Mouse (Mus musculus) frontal cortex, postnatal 10 days (tissue): Measurements from ENCODE around the gene Sfrp2.

Source experiments
- DNase-seq, 2 experiments: peaks; one replicate each; pipeline ENCODE4 v3.0.0; 2022; ENCODE audit warnings: low spot score in 2 of 2, mixed read lengths in 1 of 2

The Sfrp2 gene

DNA sequence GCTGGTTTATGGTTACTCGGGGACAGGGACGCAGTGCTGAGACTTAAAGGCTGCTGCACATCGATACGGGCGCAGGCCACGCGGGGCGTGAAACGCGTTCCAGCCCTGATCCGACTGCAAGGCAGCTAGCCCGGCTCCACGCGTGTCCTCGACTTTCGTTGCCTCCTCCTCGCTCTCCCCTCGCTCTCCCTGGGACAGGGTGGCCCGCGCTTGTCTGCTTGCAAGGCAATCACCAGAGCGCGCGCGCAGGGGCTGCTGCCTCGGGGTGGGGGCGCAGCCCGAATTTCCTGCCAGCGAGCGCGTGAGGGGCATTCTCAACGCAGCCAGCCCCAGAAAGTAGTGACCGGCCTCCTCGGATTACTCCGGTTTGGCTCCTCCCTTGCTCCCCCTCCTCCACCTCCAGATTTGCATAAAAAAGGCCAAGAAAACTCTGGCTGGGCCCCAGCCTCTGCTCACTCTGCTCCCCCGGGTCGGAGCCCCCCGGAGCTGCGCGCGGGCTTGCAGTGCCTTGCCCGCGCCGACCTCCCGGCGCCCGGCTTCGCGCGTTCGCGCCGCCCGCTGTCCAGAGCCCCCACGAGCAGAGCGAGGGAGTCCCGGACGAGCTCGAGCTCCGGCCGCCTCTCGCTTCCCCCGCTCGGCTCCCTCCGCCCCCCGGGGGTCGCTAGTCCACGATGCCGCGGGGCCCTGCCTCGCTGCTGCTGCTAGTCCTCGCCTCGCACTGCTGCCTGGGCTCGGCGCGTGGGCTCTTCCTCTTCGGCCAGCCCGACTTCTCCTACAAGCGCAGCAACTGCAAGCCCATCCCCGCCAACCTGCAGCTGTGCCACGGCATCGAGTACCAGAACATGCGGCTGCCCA lies at the start of gene Sfrp2:
Gene Sfrp2 (plus strand): TSS at position 451 of the 855 bp plus-strand sequence.
- peak in 1 of 2 experiments; percentile 49 for DNase-seq

DNA sequence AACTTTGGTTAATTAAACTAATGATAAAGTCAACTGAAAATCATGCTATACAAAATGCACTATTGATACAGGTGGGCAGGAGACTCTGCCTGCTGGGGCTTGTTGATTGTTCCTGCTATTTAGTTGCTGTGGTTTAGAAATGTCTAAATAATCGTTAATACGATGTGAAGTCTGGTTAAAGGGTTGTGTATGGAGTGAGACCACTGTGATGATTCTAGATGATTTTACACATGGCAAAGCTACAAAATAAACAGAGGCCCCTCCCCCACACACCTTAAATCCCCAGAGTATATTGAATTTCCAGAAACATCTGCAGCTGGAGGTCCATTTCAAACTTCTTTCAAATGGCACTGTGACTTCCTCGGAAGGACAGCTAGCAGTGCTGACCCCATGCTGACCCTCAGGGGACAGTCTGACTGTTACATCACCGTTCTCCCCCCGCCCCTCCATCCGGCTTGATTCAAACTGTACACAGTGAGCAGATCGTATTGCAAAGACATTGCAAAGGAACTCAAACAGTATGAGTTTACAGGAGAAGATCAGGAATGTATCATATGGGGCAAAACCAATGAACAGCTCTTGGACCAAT lies 48.4 kb upstream of the Sfrp2 start:
- no peak for DNase-seq

DNA sequence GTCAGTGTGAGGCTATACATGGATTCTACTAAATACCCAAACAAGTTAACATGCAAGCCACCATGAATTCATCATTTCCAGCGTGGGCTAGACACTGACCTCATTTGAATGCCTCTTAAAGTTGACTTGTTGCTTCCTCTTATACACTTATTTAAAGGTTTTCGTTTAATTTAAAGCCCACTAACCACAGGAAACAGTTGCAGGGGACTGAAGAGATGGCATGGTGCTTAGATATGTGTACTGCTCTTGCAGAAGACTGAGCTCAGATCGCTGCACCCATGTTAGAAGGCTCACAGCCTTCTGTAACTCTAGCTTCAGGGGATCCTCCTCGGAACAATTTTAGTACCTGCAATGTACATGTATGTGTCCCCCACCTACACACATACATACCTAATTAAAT lies 47.5 kb upstream of the Sfrp2 start:
- no peak for DNase-seq

DNA sequence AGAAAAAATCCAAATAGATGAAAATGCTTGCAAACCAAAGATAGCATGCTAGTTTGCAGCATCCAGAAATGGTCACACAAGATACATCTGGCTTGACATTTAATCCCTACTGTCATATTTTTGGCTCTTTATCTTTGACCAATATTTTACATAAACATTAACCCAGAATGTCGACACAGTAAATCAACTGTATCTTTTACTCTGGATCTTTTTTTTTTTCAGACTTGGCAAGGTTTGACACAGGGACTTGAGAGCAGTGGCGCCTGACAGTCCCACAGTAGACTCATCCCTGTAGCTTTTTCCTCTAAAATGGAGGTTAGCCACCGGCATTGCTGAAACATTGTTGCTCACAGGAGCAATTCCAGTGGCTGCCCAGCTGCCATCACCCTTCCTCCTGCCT lies 37.9 kb upstream of the Sfrp2 start:
- no peak for DNase-seq

DNA sequence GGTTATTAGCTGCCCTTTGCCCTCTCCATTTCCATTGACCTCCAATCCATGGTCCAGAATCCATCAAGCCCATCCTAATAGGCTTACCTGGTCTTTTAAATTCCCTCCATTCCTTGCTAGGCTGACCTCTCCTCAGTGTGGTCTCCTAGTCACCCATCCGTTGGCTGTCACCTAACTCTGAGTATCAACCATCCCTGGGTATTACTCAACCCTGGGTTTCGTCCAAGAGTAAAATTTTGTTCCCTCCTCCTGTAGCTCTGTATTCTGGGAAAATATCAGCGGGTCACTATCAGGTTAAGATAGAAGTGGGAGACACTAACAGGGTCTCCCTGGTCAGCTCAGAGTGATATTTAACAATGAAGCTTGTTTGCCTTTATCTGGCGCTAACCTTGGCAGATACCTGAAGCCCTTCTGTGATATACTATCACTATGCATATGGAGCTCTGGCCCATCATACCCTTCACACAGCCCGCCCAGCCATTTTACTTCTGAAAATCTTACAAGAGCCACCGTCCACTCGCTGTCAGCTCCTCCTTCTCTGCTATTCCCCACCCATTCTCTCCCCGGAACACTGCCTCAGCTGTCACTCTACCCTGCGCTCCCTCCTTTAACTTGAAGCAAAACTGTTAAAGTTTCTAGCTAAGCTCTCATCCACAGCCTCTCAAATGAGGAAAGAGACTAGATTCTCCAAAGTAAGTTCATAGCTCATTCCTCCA lies 37.3 kb upstream of the Sfrp2 start:
- DNase-seq, result no peak

DNA sequence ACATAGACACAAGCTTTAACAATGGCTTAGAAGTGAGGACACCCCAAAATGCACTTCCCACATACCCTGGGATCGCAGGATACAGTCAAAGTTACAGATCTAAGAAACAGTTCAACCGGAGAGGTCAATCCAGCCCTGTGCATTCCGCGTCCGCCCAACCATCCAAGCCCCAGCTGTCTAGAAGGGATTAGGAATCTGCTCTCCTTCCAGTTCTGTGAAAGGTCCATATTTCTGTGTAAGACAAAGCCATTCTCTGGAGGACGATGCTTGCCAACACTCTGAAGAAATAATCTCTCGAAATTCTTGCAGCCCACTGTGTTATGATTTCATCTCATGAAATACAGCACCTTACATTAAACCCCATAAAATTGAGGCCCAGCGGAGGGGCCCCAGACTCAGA lies 32.1 kb upstream of the Sfrp2 start:
- no peak for DNase-seq

DNA sequence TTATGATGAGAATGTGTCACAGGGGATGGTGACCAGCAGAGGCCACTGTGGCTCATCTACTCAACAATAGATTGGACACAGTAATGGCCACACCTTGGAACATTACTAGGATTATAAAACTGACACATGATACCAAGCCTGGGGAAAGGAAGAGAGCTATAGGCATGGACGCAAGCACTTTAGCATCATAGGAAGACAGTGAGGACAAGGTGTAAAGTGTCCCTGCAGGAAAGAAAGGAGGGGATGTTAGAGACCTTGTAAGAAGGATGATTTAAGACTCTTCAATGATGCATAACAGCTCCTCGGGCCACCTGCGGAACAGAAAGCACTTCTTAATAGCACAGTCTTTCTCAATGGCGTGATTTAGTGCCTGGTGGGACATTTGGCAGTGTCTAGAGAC lies 29.1 kb upstream of the Sfrp2 start:
- no peak for DNase-seq

DNA sequence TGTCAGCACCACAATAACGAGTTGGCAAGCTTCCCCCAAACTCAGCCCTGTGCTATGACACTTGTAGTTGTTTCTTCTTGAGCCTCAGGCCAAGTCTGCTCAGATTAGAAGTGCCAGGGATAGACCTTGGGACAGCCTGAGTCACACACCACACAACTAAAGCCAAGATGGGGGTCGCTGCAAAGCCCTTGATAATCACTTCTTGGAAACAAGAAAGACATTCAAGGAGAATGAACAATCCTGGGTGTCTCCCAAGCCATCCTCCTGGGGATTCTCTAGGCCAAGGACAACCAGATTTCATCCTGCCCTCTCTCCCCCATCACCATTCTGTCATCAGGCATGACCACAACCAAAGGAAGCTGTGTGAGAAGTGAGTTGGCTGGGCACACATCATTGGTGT lies 25.9 kb upstream of the Sfrp2 start:
- no peak for DNase-seq

DNA sequence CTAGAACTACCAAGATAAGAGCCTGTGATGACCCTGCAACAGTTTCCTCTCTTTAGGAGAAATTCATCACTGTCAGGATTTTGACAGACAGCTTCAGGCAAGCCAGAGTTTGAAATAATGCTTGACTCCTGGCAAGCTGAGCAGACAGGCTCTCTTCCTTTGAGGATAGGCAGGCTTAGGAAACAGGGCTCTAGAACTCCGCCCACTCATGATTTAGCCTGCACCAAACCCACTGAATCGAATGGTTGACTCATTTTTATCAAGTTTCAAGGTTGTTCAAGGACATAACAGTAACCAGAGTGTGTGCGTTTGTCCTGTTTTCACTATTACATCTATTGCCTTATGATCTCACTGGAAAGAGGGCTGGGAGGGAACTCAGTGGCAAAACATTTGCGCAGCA lies 18.8 kb upstream of the Sfrp2 start:
- no peak for DNase-seq

DNA sequence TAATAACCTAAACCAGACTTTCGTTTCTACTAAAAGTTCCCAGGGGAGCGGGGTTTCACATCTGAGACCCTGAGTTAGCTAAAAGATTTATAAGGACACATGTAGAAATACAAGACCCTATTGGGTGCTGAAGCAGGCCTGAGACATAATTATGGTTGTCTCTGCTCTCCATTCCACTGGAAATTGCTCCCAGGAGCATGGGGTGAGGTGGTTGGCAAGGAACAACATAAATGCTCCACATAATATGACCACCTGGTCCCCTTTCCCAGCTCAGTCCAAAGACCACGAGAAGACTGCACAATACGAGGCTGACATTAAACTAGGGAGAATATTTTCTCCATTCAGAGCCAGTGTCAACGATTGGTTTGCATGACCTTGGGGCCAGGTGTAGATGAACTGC lies 18.2 kb upstream of the Sfrp2 start:
- DNase-seq, result no peak

DNA sequence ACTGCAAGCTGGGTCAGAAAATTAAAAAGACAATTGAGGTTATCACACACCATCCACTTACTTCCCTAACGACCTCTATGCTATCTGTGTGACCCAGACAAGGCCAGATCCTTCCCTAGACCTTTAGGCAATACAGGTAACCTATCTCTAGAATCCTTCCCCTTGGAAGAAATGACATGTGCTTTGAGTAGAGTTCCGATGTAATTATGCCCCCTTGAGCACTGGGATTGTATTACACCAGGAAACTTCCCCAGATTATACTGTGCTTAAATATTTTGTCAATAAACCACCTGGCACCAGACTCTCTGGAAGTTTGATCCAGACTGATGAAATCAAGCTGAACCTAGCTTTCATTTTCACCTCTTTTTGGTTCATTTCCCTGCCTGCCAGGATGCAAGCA lies 14.5 kb upstream of the Sfrp2 start:
- DNase-seq, result no peak

DNA sequence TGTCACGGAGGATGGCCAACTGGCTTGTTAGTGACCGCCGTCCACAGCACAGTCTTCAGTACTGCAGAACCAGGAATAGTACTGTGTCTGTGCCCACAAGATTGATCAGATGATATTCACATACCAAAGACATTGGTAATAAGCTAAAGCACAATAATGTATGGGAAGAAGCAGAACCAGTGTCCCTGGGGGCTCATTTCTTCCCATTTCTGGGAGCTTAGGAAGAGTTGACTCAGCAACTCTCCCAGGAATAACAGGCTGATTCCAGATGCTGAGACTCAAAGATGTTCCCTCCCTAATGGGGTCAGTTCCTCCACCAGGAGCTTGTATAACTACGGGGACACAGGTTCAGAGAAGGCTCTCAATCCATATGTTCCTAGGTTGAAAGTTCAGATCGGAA lies 13.9 kb upstream of the Sfrp2 start:
- DNase-seq, result no peak

DNA sequence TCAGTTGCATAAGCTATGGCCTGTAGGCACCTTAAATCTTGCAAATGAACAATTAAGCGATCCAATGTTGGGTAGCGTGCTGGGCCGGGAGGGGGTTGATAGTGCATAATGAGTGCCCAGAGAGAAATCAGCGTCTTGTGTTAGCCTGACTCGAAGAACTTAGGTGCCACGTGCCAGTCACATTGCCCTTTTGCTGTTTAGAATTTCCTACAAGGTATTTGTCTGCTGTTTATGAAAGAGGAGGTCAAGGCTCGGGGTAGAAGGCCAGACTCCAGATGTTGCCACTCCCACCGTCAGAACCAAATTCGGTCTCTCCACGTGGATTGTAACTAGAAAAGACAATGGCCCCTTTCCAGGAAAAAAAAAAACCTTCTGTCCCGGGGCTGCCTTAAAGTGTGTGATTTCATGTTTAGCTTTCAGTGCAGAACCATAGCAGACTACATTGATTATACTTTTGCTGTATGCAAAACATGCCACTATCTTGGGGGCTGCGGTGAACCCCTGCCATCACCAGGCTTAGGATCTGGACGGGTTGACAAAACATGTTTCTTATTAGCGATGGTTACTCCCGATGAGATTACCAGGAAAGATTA lies 11.0 kb upstream of the Sfrp2 start:
- no peak for DNase-seq

DNA sequence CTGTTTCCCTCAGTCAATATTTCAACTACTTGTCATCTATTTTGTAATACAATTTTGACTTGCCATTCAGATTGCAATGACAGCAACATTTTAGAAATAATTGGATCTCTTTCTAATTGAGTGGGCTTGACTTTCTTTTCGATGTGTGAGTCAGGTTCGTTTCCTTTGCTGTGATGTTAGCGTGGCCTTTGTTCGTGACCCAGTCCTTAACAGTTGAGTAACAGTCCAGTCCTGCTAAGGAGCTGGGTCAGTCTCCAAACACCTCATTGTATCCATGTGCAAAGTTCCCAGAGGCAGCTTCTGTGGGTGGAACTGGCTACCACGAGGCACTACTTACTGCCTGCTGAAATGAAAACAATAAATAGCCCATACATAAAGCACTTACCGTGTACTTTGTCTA lies 10.5 kb upstream of the Sfrp2 start:
- DNase-seq, result no peak

DNA sequence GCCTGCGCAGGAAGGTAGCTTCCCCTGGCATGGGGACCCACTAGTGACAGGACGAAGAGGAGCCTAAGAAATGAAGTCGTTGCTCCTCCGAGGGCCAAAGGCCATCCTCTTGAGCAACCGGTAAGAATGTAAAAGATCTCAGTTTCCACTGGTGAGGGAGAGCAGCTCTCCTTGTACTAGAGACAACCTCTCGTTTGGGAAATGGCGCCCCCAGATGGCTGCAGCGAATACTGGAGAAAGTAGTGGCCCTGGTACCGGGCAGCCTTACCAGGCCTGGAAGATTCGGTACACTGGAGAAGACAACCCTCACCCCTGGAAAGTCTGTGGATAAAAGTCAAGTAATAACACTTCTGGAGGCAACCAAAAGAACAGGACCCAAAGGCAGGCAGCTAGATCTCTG lies 3.8 kb upstream of the Sfrp2 start:
- DNase-seq, result no peak

DNA sequence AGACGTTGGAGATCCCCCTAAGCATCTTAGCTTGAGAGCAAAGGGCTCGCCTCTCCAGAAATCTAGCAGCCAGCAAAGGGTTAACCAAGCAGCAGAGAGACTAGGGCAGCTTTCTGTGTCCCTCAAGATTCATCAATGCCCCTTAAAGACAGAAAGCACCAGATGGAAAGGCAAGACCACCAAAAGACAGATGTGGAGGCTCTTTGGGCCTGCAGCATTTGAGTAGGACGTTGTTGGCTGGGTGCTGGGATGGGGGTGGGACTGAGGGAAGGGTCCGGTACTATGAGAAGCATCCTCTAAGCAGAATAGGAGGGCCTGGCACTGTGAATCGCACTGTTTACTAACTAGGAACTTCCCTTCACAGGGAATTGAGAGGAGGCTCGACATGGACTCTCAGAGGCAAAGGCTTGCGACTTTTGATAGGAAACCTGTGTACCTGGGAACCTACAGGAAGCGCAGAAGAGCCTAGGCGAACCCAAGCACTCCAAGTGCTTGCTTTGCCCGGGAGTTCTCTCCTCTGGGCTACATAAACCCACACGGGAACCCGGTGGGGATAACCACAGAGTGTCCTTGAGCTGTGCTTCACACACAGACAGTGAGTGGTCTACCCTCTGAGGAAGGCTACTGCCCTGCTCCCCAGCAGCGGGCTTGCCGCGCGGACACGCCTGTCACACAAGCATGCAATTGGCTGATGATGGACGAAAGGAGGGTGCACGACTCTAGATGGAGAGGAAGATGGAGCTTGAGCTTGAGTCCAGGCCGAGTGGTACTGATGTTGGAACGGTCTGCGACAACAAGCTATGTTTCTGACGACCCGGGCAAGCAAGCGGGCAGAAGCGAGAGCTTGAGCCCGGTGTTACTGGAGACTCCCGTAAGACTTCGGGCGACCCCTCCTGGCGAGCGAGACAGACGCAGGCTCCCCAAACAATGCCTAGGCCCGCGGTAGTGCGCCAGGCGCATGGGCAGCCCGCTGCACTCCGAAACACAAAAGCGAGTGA lies 2.3 kb upstream of the Sfrp2 start:
- DNase-seq, result peak; percentile 57 to 82

DNA sequence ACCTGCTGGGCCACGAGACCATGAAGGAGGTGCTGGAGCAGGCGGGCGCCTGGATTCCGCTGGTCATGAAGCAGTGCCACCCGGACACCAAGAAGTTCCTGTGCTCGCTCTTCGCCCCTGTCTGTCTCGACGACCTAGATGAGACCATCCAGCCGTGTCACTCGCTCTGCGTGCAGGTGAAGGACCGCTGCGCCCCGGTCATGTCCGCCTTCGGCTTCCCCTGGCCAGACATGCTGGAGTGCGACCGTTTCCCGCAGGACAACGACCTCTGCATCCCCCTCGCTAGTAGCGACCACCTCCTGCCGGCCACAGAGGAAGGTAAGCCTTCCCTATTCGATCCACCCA lies 577 bp downstream of the Sfrp2 start:
- DNase-seq, result no peak

DNA sequence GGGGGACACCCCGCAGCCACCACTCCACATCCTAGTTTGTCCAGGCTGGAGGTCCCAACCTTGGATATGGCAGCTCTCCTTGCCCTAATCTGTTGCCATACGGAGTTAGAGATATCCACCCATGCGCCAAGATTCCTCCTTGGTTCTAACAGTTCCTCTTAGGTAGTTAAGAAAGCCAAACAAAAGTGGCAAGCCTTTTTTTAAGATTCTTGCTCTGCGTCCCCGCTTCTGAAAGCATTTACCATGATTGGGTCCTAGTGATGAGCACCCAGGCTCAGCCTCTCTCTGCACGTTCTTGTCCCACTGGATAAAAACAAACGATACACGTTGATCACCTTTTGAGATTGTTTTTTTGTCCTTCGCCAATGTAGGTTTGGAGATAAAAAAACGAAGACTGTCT lies 1.0 kb downstream of the Sfrp2 start:
- DNase-seq, result no peak

DNA sequence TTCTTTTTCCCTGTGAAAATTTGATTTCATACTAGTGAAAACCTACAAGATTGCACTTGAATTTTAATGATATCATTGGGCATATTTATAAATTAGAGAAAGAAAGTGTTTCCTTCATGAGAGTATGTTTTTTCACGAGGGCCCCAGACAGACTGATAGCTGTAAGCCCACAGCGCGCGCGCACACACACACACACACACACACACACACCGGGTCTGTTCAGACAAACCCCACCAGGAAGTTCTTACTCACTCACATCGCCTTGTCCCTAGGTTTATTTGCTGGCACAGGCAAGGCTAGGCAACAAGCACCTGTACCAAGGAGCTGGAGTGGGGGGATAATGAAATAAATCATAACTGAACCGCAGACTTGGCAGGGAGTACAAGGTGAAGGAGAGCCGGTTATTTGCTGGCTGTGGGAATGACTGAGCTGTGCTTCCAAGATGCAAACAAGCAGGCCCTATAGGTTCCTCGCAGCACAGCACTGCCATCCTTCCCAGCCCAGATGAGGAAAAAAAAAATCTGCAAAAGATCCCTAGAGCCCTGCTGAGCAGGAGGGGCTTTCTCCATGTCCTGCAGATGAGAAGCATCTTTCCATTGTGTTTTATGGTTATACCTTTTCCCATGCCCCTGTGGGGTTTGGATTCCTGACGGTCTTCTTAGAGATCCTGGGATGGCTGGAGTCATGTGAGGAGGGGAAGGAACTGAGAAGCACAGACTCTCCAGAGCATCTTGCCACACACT lies 2.3 kb downstream of the Sfrp2 start:
- no peak for DNase-seq

DNA sequence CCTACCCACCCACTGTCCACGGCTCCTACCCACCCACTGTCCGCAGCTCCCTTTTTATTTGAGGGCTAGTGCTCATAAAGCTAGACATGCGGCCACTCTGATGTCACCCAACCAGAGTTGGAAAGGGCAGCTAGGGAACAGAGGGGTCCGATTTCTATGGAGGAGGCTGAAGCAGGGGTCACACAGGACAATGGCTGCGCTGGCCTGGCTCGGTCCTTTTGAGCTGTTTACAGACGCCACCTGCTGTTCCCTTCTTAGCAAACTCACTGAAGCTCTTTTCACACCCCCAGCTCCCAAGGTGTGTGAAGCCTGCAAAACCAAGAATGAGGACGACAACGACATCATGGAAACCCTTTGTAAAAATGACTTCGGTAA lies 2.9 kb downstream of the Sfrp2 start:
- DNase-seq, result no peak
